Mouse (Mus musculus): ENCODE data around the gene Lrp6. TPM values are rescaled to one million over a fixed set of nuclear protein-coding genes. Genes with fewer than 3 reads are reported as not detected.

The Lrp6 gene
- polyA plus RNA-seq, 1 experiment from 2014 or later, result 12.4 TPM

- 60% methylated on average over 3 of the region's 3 CpGs for whole genome bisulfite sequencing
These were observed 33.7 kb downstream of the Lrp6 start for GRCm38 (mm10) chr6:134533021-134533420.

DNA sequence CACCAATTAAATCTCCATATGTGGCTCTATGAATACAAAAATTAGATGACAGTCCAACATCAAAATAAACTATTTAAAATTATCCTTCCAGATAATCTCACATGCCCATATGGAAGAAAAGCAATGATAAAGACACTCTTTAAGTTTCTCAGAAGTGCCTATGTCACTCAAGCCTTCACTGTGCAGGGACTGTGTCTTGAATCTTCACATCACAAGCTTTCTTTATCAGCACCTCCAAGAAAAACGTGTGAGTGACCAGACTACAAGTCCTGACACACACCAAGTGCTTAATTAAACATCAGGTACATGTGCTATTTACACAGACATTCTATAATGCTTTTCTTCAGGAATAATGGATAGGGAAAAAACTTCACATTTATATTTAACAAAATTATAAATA is 34.8 kb downstream of the Lrp6 start:
- no peaks in the 10 kb centered on the region for H3K27me3 ChIP-seq (replicated peaks; ENCODE audit: control insufficient read depth, insufficient read depth, low read length)
- ATAC-seq, result no peak
- H3K4me2 ChIP-seq (replicated peaks; ENCODE audit: low read depth), result no peak overlapping the region
- H3K27ac ChIP-seq (ENCODE audit: low read depth, low read length), result no peak overlapping the region
- no peak overlapping the region for H3K4me3 ChIP-seq (ENCODE audit: low read depth, low read length)
- H3K9me3 ChIP-seq (ENCODE audit: control insufficient read depth), result no peaks in the 10 kb centered on the region
- no peaks in the 10 kb centered on the region for H3K36me3 ChIP-seq (ENCODE audit: control insufficient read depth, insufficient read depth)
- TF ChIP-seq CTCF (IDR thresholded peaks at IDR 0.05; ENCODE audit: low read depth), result no peak
- H3K4me1 ChIP-seq (replicated peaks; ENCODE audit: control insufficient read depth, insufficient read depth, low read length), result 0 out of 2 replicates have a peak, but pooled peaks cover 6% of the 10 kb centered on the region
- no peak overlapping the region for H3K9ac ChIP-seq (ENCODE audit: low read depth, low read length)
- 39% methylated on average over 1 of the region's 1 CpGs for WGBS

More at GRCm38 (mm10) chr6:134533021-134533420, 33.7 kb downstream of the Lrp6 start:
- Histone ChIP-seq H3K9me3 (ENCODE audit: control insufficient read depth) (no peaks in the 10 kb centered on the region), H3K4me2 (replicated peaks; ENCODE audit: low read depth) (no peak overlapping the region), H3K9ac (ENCODE audit: low read depth, low read length) (no peak overlapping the region), H3K27me3 (replicated peaks; ENCODE audit: control insufficient read depth, insufficient read depth, low read length) (no peaks in the 10 kb centered on the region), H3K4me3 (ENCODE audit: low read depth, low read length) (no peak overlapping the region), H3K4me1 (replicated peaks; ENCODE audit: control insufficient read depth, insufficient read depth, low read length) (0 out of 2 replicates have a peak, but pooled peaks cover 6% of the 10 kb centered on the region), H3K27ac (ENCODE audit: low read depth, low read length) (no peak overlapping the region), H3K36me3 (ENCODE audit: control insufficient read depth, insufficient read depth) (no peaks in the 10 kb centered on the region)
- no peak for TF ChIP-seq CTCF (IDR thresholded peaks at IDR 0.05; ENCODE audit: low read depth)
- ATAC-seq, result no peak

DNA sequence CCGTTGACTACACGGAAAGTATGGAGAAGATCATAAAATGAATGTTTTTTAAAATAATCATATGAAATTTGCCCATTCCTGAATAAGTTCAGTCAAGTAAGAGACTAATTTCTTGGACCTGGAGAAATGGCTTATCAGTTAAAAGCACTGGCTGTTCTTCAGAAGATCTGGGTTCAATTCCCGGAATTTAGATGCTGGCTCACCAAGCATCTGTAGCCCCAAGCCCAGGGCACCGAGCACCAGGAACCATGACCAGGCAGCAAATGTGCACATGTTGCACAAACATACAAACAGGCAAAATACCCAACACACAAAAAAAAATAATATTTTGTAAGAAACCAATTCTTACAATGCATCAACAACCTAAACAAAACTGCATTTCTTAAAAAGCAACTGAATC is 37.4 kb downstream of the Lrp6 start:
- Histone ChIP-seq H3K4me2 (replicated peaks; ENCODE audit: low read depth) (no peak overlapping the region), H3K4me3 (ENCODE audit: low read depth, low read length) (no peak overlapping the region), H3K9me3 (ENCODE audit: control insufficient read depth) (no peaks in the 10 kb centered on the region), H3K27ac (ENCODE audit: low read depth, low read length) (no peak overlapping the region), H3K9ac (ENCODE audit: low read depth, low read length) (no peak overlapping the region), H3K36me3 (ENCODE audit: control insufficient read depth, insufficient read depth) (no peaks in the 10 kb centered on the region), H3K4me1 (replicated peaks; ENCODE audit: control insufficient read depth, insufficient read depth, low read length) (no peaks in the 10 kb centered on the region), H3K27me3 (replicated peaks; ENCODE audit: control insufficient read depth, insufficient read depth, low read length) (no peaks in the 10 kb centered on the region)
- no peak for TF ChIP-seq CTCF (IDR thresholded peaks at IDR 0.05; ENCODE audit: low read depth)
- WGBS, result 86% methylated on average over 4 of the region's 4 CpGs
- no peak for ATAC-seq

DNA sequence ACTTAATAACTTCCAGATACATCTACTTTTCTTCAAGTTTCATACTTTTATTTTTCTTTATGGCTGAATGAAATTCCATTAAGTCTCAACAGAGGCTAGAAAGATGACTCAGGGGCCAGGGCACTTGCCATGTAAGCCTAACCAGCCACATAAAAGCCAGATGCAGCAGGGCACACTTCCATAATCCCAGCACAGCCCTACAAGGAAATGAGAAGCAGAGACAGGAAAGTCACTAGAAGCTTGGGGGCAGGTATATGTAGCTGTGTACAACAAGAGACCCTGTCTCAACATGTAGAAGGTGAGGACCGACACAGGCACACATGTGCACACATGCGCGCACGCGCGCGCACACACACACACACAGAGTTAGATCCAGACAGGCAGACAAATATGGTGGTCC is 38.4 kb downstream of the Lrp6 start:
- TF ChIP-seq CTCF (IDR thresholded peaks at IDR 0.05; ENCODE audit: low read depth), result no peak
- WGBS, result 96% methylated on average over 7 of the region's 7 CpGs
- no peaks in the 10 kb centered on the region for H3K27me3 ChIP-seq (replicated peaks; ENCODE audit: control insufficient read depth, insufficient read depth, low read length)
- no peak overlapping the region for H3K4me3 ChIP-seq (ENCODE audit: low read depth, low read length)
- H3K36me3 ChIP-seq (ENCODE audit: control insufficient read depth, insufficient read depth), result no peaks in the 10 kb centered on the region
- H3K9ac ChIP-seq (ENCODE audit: low read depth, low read length), result no peak overlapping the region
- H3K27ac ChIP-seq (ENCODE audit: low read depth, low read length), result no peak overlapping the region
- H3K9me3 ChIP-seq (ENCODE audit: control insufficient read depth), result no peaks in the 10 kb centered on the region
- no peak overlapping the region for H3K4me2 ChIP-seq (replicated peaks; ENCODE audit: low read depth)
- H3K4me1 ChIP-seq (replicated peaks; ENCODE audit: control insufficient read depth, insufficient read depth, low read length), result no peaks in the 10 kb centered on the region
- no peak for ATAC-seq

DNA sequence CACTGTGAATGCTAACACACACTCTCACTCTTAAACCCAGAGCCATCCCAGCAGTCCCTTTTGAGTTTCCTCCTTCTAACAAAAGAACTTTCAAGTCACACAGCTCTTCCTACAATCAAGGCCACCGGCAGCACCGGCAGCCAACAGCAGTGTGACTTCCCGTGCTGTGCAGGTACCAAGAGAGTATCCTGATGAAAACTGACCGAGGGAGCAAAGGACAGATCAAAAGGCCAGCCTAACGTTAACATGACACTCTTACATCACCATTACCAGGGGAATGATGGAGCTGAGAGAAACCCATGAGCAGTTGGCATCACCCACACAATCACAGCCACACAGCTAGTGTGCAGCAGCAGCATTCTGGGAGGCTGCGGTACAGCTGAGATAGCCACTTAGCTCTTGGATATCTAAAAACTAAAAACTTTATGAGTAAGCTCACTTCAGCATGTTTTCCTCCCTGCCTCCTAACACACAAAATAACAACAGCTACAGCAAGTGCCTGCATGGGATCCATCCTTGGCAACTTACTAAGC is 39.1 kb downstream of the Lrp6 start:
- Histone ChIP-seq H3K27me3 (replicated peaks; ENCODE audit: control insufficient read depth, insufficient read depth, low read length) (no peaks in the 10 kb centered on the region), H3K4me1 (replicated peaks; ENCODE audit: control insufficient read depth, insufficient read depth, low read length) (no peaks in the 10 kb centered on the region), H3K36me3 (ENCODE audit: control insufficient read depth, insufficient read depth) (no peaks in the 10 kb centered on the region), H3K9me3 (ENCODE audit: control insufficient read depth) (no peaks in the 10 kb centered on the region), H3K27ac (ENCODE audit: low read depth, low read length) (no peak overlapping the region), H3K4me2 (replicated peaks; ENCODE audit: low read depth) (no peak overlapping the region), H3K4me3 (ENCODE audit: low read depth, low read length) (no peak overlapping the region), H3K9ac (ENCODE audit: low read depth, low read length) (no peak overlapping the region)
- no peak for TF ChIP-seq CTCF (IDR thresholded peaks at IDR 0.05; ENCODE audit: low read depth)
- 30% methylated on average over 6 of the region's 6 CpGs for WGBS
- no peak for ATAC-seq

DNA sequence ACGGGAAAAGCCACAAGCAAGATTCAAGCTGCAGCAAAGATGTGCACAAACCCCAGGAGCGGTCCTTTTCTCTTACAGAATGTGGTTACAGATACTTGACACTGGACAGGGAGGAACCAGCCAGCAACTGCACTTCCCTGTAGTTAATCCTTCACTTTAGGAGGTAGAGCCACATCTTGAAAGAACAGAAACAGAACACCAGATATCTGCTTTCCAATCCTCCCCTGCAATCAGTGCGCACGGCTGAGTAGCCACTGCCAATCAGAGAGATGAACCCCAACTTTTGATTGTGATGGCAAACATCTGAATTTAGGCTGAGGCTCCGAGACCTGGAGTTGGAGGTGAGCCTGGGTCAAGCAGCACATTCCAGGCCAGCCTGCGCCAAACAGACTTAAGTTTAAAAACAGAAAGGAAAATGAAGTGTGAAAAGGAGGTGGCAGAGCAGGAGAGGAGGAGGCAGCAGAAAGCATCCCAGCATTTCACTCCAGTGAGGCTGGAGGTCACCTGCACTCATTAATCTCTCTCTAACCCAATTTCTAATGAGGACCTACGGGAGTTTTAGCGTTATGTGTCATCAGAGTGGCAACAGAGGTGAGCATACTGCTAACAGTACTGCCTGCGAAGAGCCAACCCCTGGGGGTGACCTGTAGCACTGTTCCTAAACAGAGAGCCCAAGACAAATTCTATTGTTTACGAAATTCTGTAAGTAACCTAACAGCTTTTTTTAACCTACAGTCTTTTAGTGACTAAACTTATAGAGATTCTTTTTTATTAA is 39.8 kb downstream of the Lrp6 start:
- TF ChIP-seq CTCF (IDR thresholded peaks at IDR 0.05; ENCODE audit: low read depth), result no peak
- H3K9ac ChIP-seq (ENCODE audit: low read depth, low read length), result no peak overlapping the region
- no peak for ATAC-seq
- no peak overlapping the region for H3K27ac ChIP-seq (ENCODE audit: low read depth, low read length)
- H3K4me2 ChIP-seq (replicated peaks; ENCODE audit: low read depth), result no peak overlapping the region
- WGBS, result 68% methylated on average over 10 of the region's 10 CpGs
- no peaks in the 10 kb centered on the region for H3K9me3 ChIP-seq (ENCODE audit: control insufficient read depth)
- H3K36me3 ChIP-seq (ENCODE audit: control insufficient read depth, insufficient read depth), result no peaks in the 10 kb centered on the region
- no peaks in the 10 kb centered on the region for H3K27me3 ChIP-seq (replicated peaks; ENCODE audit: control insufficient read depth, insufficient read depth, low read length)
- H3K4me1 ChIP-seq (replicated peaks; ENCODE audit: control insufficient read depth, insufficient read depth, low read length), result no peaks in the 10 kb centered on the region
- H3K4me3 ChIP-seq (ENCODE audit: low read depth, low read length), result no peak overlapping the region

All from intestine, postnatal 0 days (tissue).